Mouse (Mus musculus): ENCODE measurements at regions not wholly inside any gene's neighbourhood (a gene's known extent, or its start where the extent isn't known, plus 50 kb on each side); places are given as distances from the start of the nearest gene placed in this dataset.

GRCm38 (mm10) chr3:133776013-133776412 is 231.1 kb upstream of the Tet2 start:
- 40% methylated on average over 3 of the region's 4 CpGs for WGBS
- H3K4me3 ChIP-seq (replicated peaks; ENCODE audit: low read length) = no peak overlapping the region
- H3K4me1 ChIP-seq (replicated peaks; ENCODE audit: control insufficient read depth, insufficient read depth, low read length) = no peaks in the 10 kb centered on the region
- H3K9me3 ChIP-seq (ENCODE audit: control insufficient read depth, low read length) = no peaks in the 10 kb centered on the region
- H3K27ac ChIP-seq (ENCODE audit: low read length) = no peak overlapping the region
- H3K27me3 ChIP-seq (replicated peaks; ENCODE audit: control insufficient read depth, insufficient read depth, low read length) = no peaks in the 10 kb centered on the region
- no peak for ATAC-seq
- H3K9ac ChIP-seq (replicated peaks; ENCODE audit: low read depth, low read length) = no peak overlapping the region
- no peaks in the 10 kb centered on the region for H3K36me3 ChIP-seq (ENCODE audit: control insufficient read depth, insufficient read depth)
- H3K4me2 ChIP-seq (ENCODE audit: low read length) = no peak overlapping the region

GRCm38 (mm10) chr3:133779161-133779789 is 234.3 kb upstream of the Tet2 start:
- Histone ChIP-seq H3K36me3 (ENCODE audit: control insufficient read depth, insufficient read depth) (no peaks in the 10 kb centered on the region), H3K4me2 (ENCODE audit: low read length) (no peak overlapping the region), H3K9ac (replicated peaks; ENCODE audit: low read depth, low read length) (no peak overlapping the region), H3K27ac (ENCODE audit: low read length) (no peak overlapping the region), H3K9me3 (ENCODE audit: control insufficient read depth, low read length) (no peaks in the 10 kb centered on the region), H3K4me3 (replicated peaks; ENCODE audit: low read length) (no peak overlapping the region), H3K4me1 (replicated peaks; ENCODE audit: control insufficient read depth, insufficient read depth, low read length) (no peaks in the 10 kb centered on the region), H3K27me3 (replicated peaks; ENCODE audit: control insufficient read depth, insufficient read depth, low read length) (no peaks in the 10 kb centered on the region)
- ATAC-seq = no peak
- 81% methylated on average over 2 of the region's 2 CpGs for WGBS

GRCm38 (mm10) chr3:133783060-133783459 is 238.1 kb upstream of the Tet2 start:
- no peaks in the 10 kb centered on the region for H3K4me1 ChIP-seq (replicated peaks; ENCODE audit: control insufficient read depth, insufficient read depth, low read length)
- H3K36me3 ChIP-seq (ENCODE audit: control insufficient read depth, insufficient read depth) = no peaks in the 10 kb centered on the region
- no peak for ATAC-seq
- H3K27ac ChIP-seq (ENCODE audit: low read length) = no peak overlapping the region
- H3K4me2 ChIP-seq (ENCODE audit: low read length) = no peak overlapping the region
- H3K4me3 ChIP-seq (replicated peaks; ENCODE audit: low read length) = no peak overlapping the region
- WGBS = 95% methylated on average over 1 of the region's 1 CpGs
- H3K9ac ChIP-seq (replicated peaks; ENCODE audit: low read depth, low read length) = no peak overlapping the region
- no peaks in the 10 kb centered on the region for H3K27me3 ChIP-seq (replicated peaks; ENCODE audit: control insufficient read depth, insufficient read depth, low read length)
- H3K9me3 ChIP-seq (ENCODE audit: control insufficient read depth, low read length) = no peaks in the 10 kb centered on the region

- Histone ChIP-seq H3K27me3 (replicated peaks; ENCODE audit: control insufficient read depth, insufficient read depth, low read length) (no peaks in the 10 kb centered on the region), H3K4me1 (replicated peaks; ENCODE audit: control insufficient read depth, insufficient read depth, low read length) (no peaks in the 10 kb centered on the region), H3K9ac (replicated peaks; ENCODE audit: low read depth, low read length) (no peak overlapping the region), H3K36me3 (ENCODE audit: control insufficient read depth, insufficient read depth) (no peaks in the 10 kb centered on the region), H3K4me2 (ENCODE audit: low read length) (no peak overlapping the region), H3K9me3 (ENCODE audit: control insufficient read depth, low read length) (no peaks in the 10 kb centered on the region), H3K27ac (ENCODE audit: low read length) (no peak overlapping the region), H3K4me3 (replicated peaks; ENCODE audit: low read length) (no peak overlapping the region)
- ATAC-seq = no peak
- WGBS = 88% methylated on average over 2 of the region's 2 CpGs
These were observed 246.4 kb upstream of the Tet2 start for GRCm38 (mm10) chr3:133791361-133791760.

- 86% methylated on average over 1 of the region's 1 CpGs for WGBS
- Histone ChIP-seq H3K9ac (replicated peaks; ENCODE audit: low read depth, low read length) (no peak overlapping the region), H3K27ac (ENCODE audit: low read length) (no peak overlapping the region), H3K27me3 (replicated peaks; ENCODE audit: control insufficient read depth, insufficient read depth, low read length) (no peaks in the 10 kb centered on the region), H3K4me1 (replicated peaks; ENCODE audit: control insufficient read depth, insufficient read depth, low read length) (no peaks in the 10 kb centered on the region), H3K4me2 (ENCODE audit: low read length) (no peak overlapping the region), H3K9me3 (ENCODE audit: control insufficient read depth, low read length) (no peaks in the 10 kb centered on the region), H3K4me3 (replicated peaks; ENCODE audit: low read length) (no peak overlapping the region), H3K36me3 (ENCODE audit: control insufficient read depth, insufficient read depth) (no peaks in the 10 kb centered on the region)
- ATAC-seq = no peak
These were observed 264.1 kb upstream of the Tet2 start for GRCm38 (mm10) chr3:133809007-133809552.

- Histone ChIP-seq H3K9ac (replicated peaks; ENCODE audit: low read depth, low read length) (no peak overlapping the region), H3K4me2 (ENCODE audit: low read length) (no peak overlapping the region), H3K4me3 (replicated peaks; ENCODE audit: low read length) (no peak overlapping the region), H3K36me3 (ENCODE audit: control insufficient read depth, insufficient read depth) (no peaks in the 10 kb centered on the region), H3K27me3 (replicated peaks; ENCODE audit: control insufficient read depth, insufficient read depth, low read length) (no peaks in the 10 kb centered on the region), H3K27ac (ENCODE audit: low read length) (no peak overlapping the region), H3K4me1 (replicated peaks; ENCODE audit: control insufficient read depth, insufficient read depth, low read length) (no peaks in the 10 kb centered on the region), H3K9me3 (ENCODE audit: control insufficient read depth, low read length) (no peaks in the 10 kb centered on the region)
- ATAC-seq = no peak
- 91% methylated on average over 4 of the region's 4 CpGs for WGBS
These were observed 274.2 kb upstream of the Tet2 start for GRCm38 (mm10) chr3:133818966-133819700.

GRCm38 (mm10) chr3:133833739-133834391 is 288.9 kb upstream of the Tet2 start:
- H3K27ac ChIP-seq (ENCODE audit: low read length) = no peak overlapping the region
- no peaks in the 10 kb centered on the region for H3K4me1 ChIP-seq (replicated peaks; ENCODE audit: control insufficient read depth, insufficient read depth, low read length)
- ATAC-seq = no peak
- H3K4me3 ChIP-seq (replicated peaks; ENCODE audit: low read length) = no peak overlapping the region
- no peaks in the 10 kb centered on the region for H3K27me3 ChIP-seq (replicated peaks; ENCODE audit: control insufficient read depth, insufficient read depth, low read length)
- no peaks in the 10 kb centered on the region for H3K9me3 ChIP-seq (ENCODE audit: control insufficient read depth, low read length)
- no peak overlapping the region for H3K4me2 ChIP-seq (ENCODE audit: low read length)
- 94% methylated on average over 2 of the region's 2 CpGs for WGBS
- H3K9ac ChIP-seq (replicated peaks; ENCODE audit: low read depth, low read length) = no peak overlapping the region
- H3K36me3 ChIP-seq (ENCODE audit: control insufficient read depth, insufficient read depth) = no peaks in the 10 kb centered on the region

GRCm38 (mm10) chr3:133834459-133834858 is 289.5 kb upstream of the Tet2 start:
- H3K27ac ChIP-seq (ENCODE audit: low read length) = no peak overlapping the region
- no peaks in the 10 kb centered on the region for H3K27me3 ChIP-seq (replicated peaks; ENCODE audit: control insufficient read depth, insufficient read depth, low read length)
- ATAC-seq = no peak
- H3K36me3 ChIP-seq (ENCODE audit: control insufficient read depth, insufficient read depth) = no peaks in the 10 kb centered on the region
- 79% methylated on average over 3 of the region's 3 CpGs for WGBS
- no peaks in the 10 kb centered on the region for H3K4me1 ChIP-seq (replicated peaks; ENCODE audit: control insufficient read depth, insufficient read depth, low read length)
- no peak overlapping the region for H3K4me2 ChIP-seq (ENCODE audit: low read length)
- H3K4me3 ChIP-seq (replicated peaks; ENCODE audit: low read length) = no peak overlapping the region
- H3K9me3 ChIP-seq (ENCODE audit: control insufficient read depth, low read length) = no peaks in the 10 kb centered on the region
- no peak overlapping the region for H3K9ac ChIP-seq (replicated peaks; ENCODE audit: low read depth, low read length)

GRCm38 (mm10) chr3:133846301-133846700 is 301.4 kb upstream of the Tet2 start:
- Histone ChIP-seq H3K4me1 (replicated peaks; ENCODE audit: control insufficient read depth, insufficient read depth, low read length) (no peaks in the 10 kb centered on the region), H3K27me3 (replicated peaks; ENCODE audit: control insufficient read depth, insufficient read depth, low read length) (no peaks in the 10 kb centered on the region), H3K36me3 (ENCODE audit: control insufficient read depth, insufficient read depth) (no peaks in the 10 kb centered on the region), H3K4me3 (replicated peaks; ENCODE audit: low read length) (no peak overlapping the region), H3K9ac (replicated peaks; ENCODE audit: low read depth, low read length) (no peak overlapping the region), H3K27ac (ENCODE audit: low read length) (no peak overlapping the region), H3K4me2 (ENCODE audit: low read length) (no peak overlapping the region), H3K9me3 (ENCODE audit: control insufficient read depth, low read length) (no peaks in the 10 kb centered on the region)
- no peak for ATAC-seq

Data from forebrain, embryonic 16.5 days (tissue).